Mouse (Mus musculus) frontal cortex, postnatal 14 days (tissue): Measurements from ENCODE around the gene Pcp4l1.
"Not testable (repeated sequence)": the region's sequence is repeated elsewhere in the genome, so short reads cannot be mapped to it uniquely, and the experiment has no call there.

Experiments used
- DNase-seq, 2 experiments: peaks; one replicate each; pipeline ENCODE4 v3.0.0; 2022; ENCODE audit warnings: low spot score in 2 of 2

Gene Pcp4l1

GRCm38 (mm10) chr1:171195887-171196397 is at the start of gene Pcp4l1:
Pcp4l1 (minus strand) TSS chr1:171196268.
- DNase-seq: peak in 1 of 2 experiments; percentile 60

- no peak for DNase-seq
These were observed 49.3 kb upstream of the Pcp4l1 start for GRCm38 (mm10) chr1:171245353-171245752.

- not testable (repeated sequence) for DNase-seq
These were observed 45.9 kb upstream of the Pcp4l1 start for GRCm38 (mm10) chr1:171241952-171242351.

- no peak for DNase-seq
These were observed 44.8 kb upstream of the Pcp4l1 start for GRCm38 (mm10) chr1:171240911-171241310.

- DNase-seq: no peak
These were observed 44.1 kb upstream of the Pcp4l1 start for GRCm38 (mm10) chr1:171239992-171240744.

- no peak for DNase-seq
These were observed 42.4 kb upstream of the Pcp4l1 start for GRCm38 (mm10) chr1:171238463-171238862.

- DNase-seq: no peak
These were observed 41.4 kb upstream of the Pcp4l1 start for GRCm38 (mm10) chr1:171237438-171237837.

GRCm38 (mm10) chr1:171235791-171236190 is 39.7 kb upstream of the Pcp4l1 start:
- DNase-seq: no peak

- no peak for DNase-seq
These were observed 38.5 kb upstream of the Pcp4l1 start for GRCm38 (mm10) chr1:171234538-171234937.

- no peak for DNase-seq
These were observed 38.1 kb upstream of the Pcp4l1 start, which contains the start of gene Fcer1g for GRCm38 (mm10) chr1:171234126-171234525. Fcer1g (minus strand) TSS chr1:171234365.

GRCm38 (mm10) chr1:171232800-171233730 is 37.0 kb upstream of the Pcp4l1 start:
- no peak for DNase-seq

GRCm38 (mm10) chr1:171232348-171232747 is 36.3 kb upstream of the Pcp4l1 start:
- DNase-seq: no peak

- no peak for DNase-seq
These were observed 35.8 kb upstream of the Pcp4l1 start for GRCm38 (mm10) chr1:171231844-171232243.

GRCm38 (mm10) chr1:171230215-171230614 is 34.1 kb upstream of the Pcp4l1 start:
- DNase-seq: no peak

- no peak for DNase-seq
These were observed 33.7 kb upstream of the Pcp4l1 start for GRCm38 (mm10) chr1:171229750-171230149.

- DNase-seq: no peak
These were observed 31.8 kb upstream of the Pcp4l1 start for GRCm38 (mm10) chr1:171227879-171228278.

- DNase-seq: no peak
These were observed 30.7 kb upstream of the Pcp4l1 start for GRCm38 (mm10) chr1:171226780-171227179.

GRCm38 (mm10) chr1:171224857-171225256 is 28.8 kb upstream of the Pcp4l1 start, which contains the start of gene Apoa2:
Apoa2 (plus strand) TSS chr1:171225054.
- DNase-seq: no peak

GRCm38 (mm10) chr1:171223796-171224195 is 27.7 kb upstream of the Pcp4l1 start:
- DNase-seq: no peak

GRCm38 (mm10) chr1:171223168-171223567 is 27.1 kb upstream of the Pcp4l1 start:
- no peak for DNase-seq

GRCm38 (mm10) chr1:171222238-171223155 is 26.4 kb upstream of the Pcp4l1 start, which contains the start of gene Tomm40l:
Tomm40l (minus strand) TSS chr1:171222514.
- peak; percentile 89 to 98 for DNase-seq
